Mouse (Mus musculus) stomach, embryonic 15.5 days (tissue): ENCODE measurements around the gene Hoxb3. TPM values are rescaled to one million over a fixed set of nuclear protein-coding genes. Genes with fewer than 3 reads are reported as not detected.

ENCODE experiments used
- ATAC-seq: fragments of 200-750 bp; cut with Nextera tagmentation; 2 replicates; pipeline ENCODE4 v1.8.0; 2017; ENCODE audit warnings: low read depth, moderate number of reproducible peaks, moderate TSS enrichment; ENCODE audit not compliant: insufficient read depth, low FRiP score
- H3K27ac ChIP-seq: fragments of 300-500 bp; sonication (generic); 2 replicates; pipeline ENCODE4 v1.5.1; 2015; ENCODE audit warnings: mild to moderate bottlenecking, inconsistent platforms
- H3K27me3 ChIP-seq: fragments of 300-500 bp; sonication (generic); replicated peaks from 2 replicates; pipeline ENCODE4 v1.6.1; 2015; ENCODE audit warnings: inconsistent platforms
- H3K36me3 ChIP-seq: fragments of 300-500 bp; sonication (generic); 2 replicates; pipeline ENCODE4 v1.6.1; 2015; ENCODE audit warnings: inconsistent platforms
- H3K4me1 ChIP-seq: fragments of 300-500 bp; sonication (generic); 2 replicates; pipeline ENCODE4 v1.6.1; 2015; ENCODE audit warnings: inconsistent platforms
- H3K4me2 ChIP-seq: fragments of 300-500 bp; sonication (generic); 2 replicates; pipeline ENCODE4 v1.6.1; 2015; ENCODE audit warnings: mild to moderate bottlenecking, inconsistent platforms
- H3K4me3 ChIP-seq: fragments of 300-500 bp; sonication (generic); replicated peaks from 2 replicates; pipeline ENCODE4 v1.5.1; 2015; ENCODE audit warnings: inconsistent platforms
- H3K9ac ChIP-seq: fragments of 300-500 bp; sonication (generic); 2 replicates; pipeline ENCODE4 v1.6.1; 2015; ENCODE audit warnings: inconsistent platforms
- H3K9me3 ChIP-seq: fragments of 300-500 bp; sonication (generic); 2 replicates; pipeline ENCODE4 v1.6.1; 2016; ENCODE audit warnings: inconsistent platforms
- WGBS: fragments of 180-500 bp; shearing (Covaris S2); methylation state at CpG from one replicate; pipeline ENCODE4 v1.1.7; 2015; 5-methylcytosine and 5-hydroxymethylcytosine counted together
- polyA plus RNA-seq: library from polyadenylated mRNA; unstranded; fragments of >200 nt; fragmentation: Nextera tagmentation; extraction: Ambion mirVana; gene quantifications from 2 replicates; pipeline ENCODE4 v1.2.1, GENCODE M21; 2015

Gene Hoxb3
- polyA plus RNA-seq, 1 experiment from 2014 or later: 2.5 TPM

- Histone ChIP-seq H3K27me3 (peaks cover 4% of the 10 kb centered on the region; the same call in 1 of the 2 replicates), H3K4me2 (peak overlapping the region; percentile 72), H3K9me3 (no peaks in the 10 kb centered on the region), H3K4me1 (peaks cover 19% of the 10 kb centered on the region; the same call in 1 of the 2 replicates), H3K36me3 (no peaks in the 10 kb centered on the region), H3K4me3 (peak overlapping the region; percentile 41), H3K9ac (peak overlapping the region; percentile 37; the same call in 1 of the 2 replicates), H3K27ac (peak overlapping the region; percentile 84; the same call in 1 of the 2 replicates)
- ATAC-seq: no peak
- WGBS: 17% methylated on average over 8 of the region's 8 CpGs
Observed at GRCm38 (mm10) chr11:96353939-96354338, 30.8 kb downstream of the Hoxb3 start.

- Histone ChIP-seq H3K27ac (peak overlapping the region; percentile 84), H3K4me2 (peak overlapping the region; percentile 72), H3K4me3 (peak overlapping the region; percentile 41), H3K36me3 (no peaks in the 10 kb centered on the region), H3K4me1 (peaks cover 19% of the 10 kb centered on the region; the same call in 1 of the 2 replicates), H3K27me3 (peaks cover 4% of the 10 kb centered on the region; the same call in 1 of the 2 replicates), H3K9me3 (no peaks in the 10 kb centered on the region), H3K9ac (peak overlapping the region; percentile 37; the same call in 1 of the 2 replicates)
- ATAC-seq: no peak
- 1% methylated on average over 25 of the region's 25 CpGs for WGBS
Observed at GRCm38 (mm10) chr11:96354376-96354775, 31.2 kb downstream of the Hoxb3 start.

- H3K36me3 ChIP-seq: no peaks in the 10 kb centered on the region
- ATAC-seq: no peak
- H3K27me3 ChIP-seq: peaks cover 4% of the 10 kb centered on the region; the same call in 1 of the 2 replicates
- peak overlapping the region; percentile 37; the same call in 1 of the 2 replicates for H3K9ac ChIP-seq
- H3K27ac ChIP-seq: peak overlapping the region; percentile 84
- H3K4me3 ChIP-seq: peak overlapping the region; percentile 41
- peak overlapping the region; percentile 72 for H3K4me2 ChIP-seq
- peaks cover 19% of the 10 kb centered on the region; the same call in 1 of the 2 replicates for H3K4me1 ChIP-seq
- H3K9me3 ChIP-seq: no peaks in the 10 kb centered on the region
- WGBS: 13% methylated on average over 9 of the region's 9 CpGs
Observed at GRCm38 (mm10) chr11:96354801-96355311, 31.7 kb downstream of the Hoxb3 start.

GRCm38 (mm10) chr11:96363807-96364206, 40.7 kb downstream of the Hoxb3 start:
- ATAC-seq: no peak
- H3K4me2 ChIP-seq: no peak overlapping the region
- H3K27ac ChIP-seq: no peak overlapping the region
- H3K27me3 ChIP-seq: peaks cover 26% of the 10 kb centered on the region
- H3K4me1 ChIP-seq: peaks cover 15% of the 10 kb centered on the region; the same call in 1 of the 2 replicates
- WGBS: 20% methylated on average over 5 of the region's 5 CpGs
- no peaks in the 10 kb centered on the region for H3K9me3 ChIP-seq
- H3K9ac ChIP-seq: no peak overlapping the region
- no peak overlapping the region for H3K4me3 ChIP-seq
- no peaks in the 10 kb centered on the region for H3K36me3 ChIP-seq

GRCm38 (mm10) chr11:96365441-96366091, 42.4 kb downstream of the Hoxb3 start, which contains the start of gene Hoxb1:
TSS of gene Hoxb1 (plus strand) at chr11:96365752.
- ATAC-seq: no peak
- peaks cover 26% of the 10 kb centered on the region for H3K27me3 ChIP-seq

GRCm38 (mm10) chr11:96366092-96367041, 43.2 kb downstream of the Hoxb3 start:
- 11% methylated on average over 47 of the region's 47 CpGs for WGBS
- Histone ChIP-seq H3K36me3 (no peaks in the 10 kb centered on the region), H3K27me3 (peaks cover 26% of the 10 kb centered on the region), H3K4me2 (peak overlapping the region; percentile 44), H3K27ac (no peak overlapping the region), H3K4me1 (peaks cover 15% of the 10 kb centered on the region; the same call in 1 of the 2 replicates), H3K4me3 (peak overlapping the region; percentile 21), H3K9me3 (no peaks in the 10 kb centered on the region), H3K9ac (no peak overlapping the region)
- no peak for ATAC-seq

More at GRCm38 (mm10) chr11:96365441-96366091, 42.4 kb downstream of the Hoxb3 start, which contains the start of gene Hoxb1:
- H3K4me3 ChIP-seq: peak within 1 kb of the TSS; percentile 21
- no peak within 1 kb of the TSS for H3K9ac ChIP-seq
- peak within 1 kb of the TSS; percentile 44 for H3K4me2 ChIP-seq
- no peak within 1 kb of the TSS for H3K27ac ChIP-seq
- WGBS: 28% methylated on average over 26 of the region's 26 CpGs
- no peaks in the 10 kb centered on the region for H3K9me3 ChIP-seq
- H3K4me1 ChIP-seq: peaks cover 15% of the 10 kb centered on the region; the same call in 1 of the 2 replicates
- H3K36me3 ChIP-seq: no peaks in the 10 kb centered on the region

- H3K27ac ChIP-seq: no peak overlapping the region
- 0 out of 2 replicates have a peak overlapping the region, but pooled peaks have one; percentile 44 for H3K4me2 ChIP-seq
- no peak for ATAC-seq
- no peak overlapping the region for H3K4me3 ChIP-seq
- peaks cover 15% of the 10 kb centered on the region; the same call in 1 of the 2 replicates for H3K4me1 ChIP-seq
- WGBS: 51% methylated on average over 6 of the region's 6 CpGs
- H3K36me3 ChIP-seq: no peaks in the 10 kb centered on the region
- no peaks in the 10 kb centered on the region for H3K9me3 ChIP-seq
- H3K27me3 ChIP-seq: peaks cover 26% of the 10 kb centered on the region
- H3K9ac ChIP-seq: no peak overlapping the region
Observed at GRCm38 (mm10) chr11:96367141-96367540, 44.0 kb downstream of the Hoxb3 start.

- Histone ChIP-seq H3K9ac (no peak overlapping the region), H3K9me3 (no peaks in the 10 kb centered on the region), H3K27me3 (peaks cover 31% of the 10 kb centered on the region), H3K4me1 (peaks cover 21% of the 10 kb centered on the region), H3K4me2 (no peak overlapping the region), H3K27ac (no peak overlapping the region), H3K4me3 (no peak overlapping the region), H3K36me3 (no peaks in the 10 kb centered on the region)
- no peak for ATAC-seq
- 50% methylated on average over 5 of the region's 5 CpGs for WGBS
Observed at GRCm38 (mm10) chr11:96368686-96369085, 45.6 kb downstream of the Hoxb3 start.

GRCm38 (mm10) chr11:96369140-96369539, 46.0 kb downstream of the Hoxb3 start:
- peaks cover 32% of the 10 kb centered on the region for H3K27me3 ChIP-seq
- H3K36me3 ChIP-seq: no peaks in the 10 kb centered on the region
- WGBS: 62% methylated on average over 7 of the region's 7 CpGs

GRCm38 (mm10) chr11:96371726-96372125, 48.6 kb downstream of the Hoxb3 start:
- Histone ChIP-seq H3K36me3 (no peaks in the 10 kb centered on the region), H3K27me3 (peaks cover 10% of the 10 kb centered on the region), H3K9me3 (no peaks in the 10 kb centered on the region), H3K4me2 (no peak overlapping the region), H3K4me3 (no peak overlapping the region), H3K27ac (no peak overlapping the region), H3K9ac (no peak overlapping the region), H3K4me1 (peaks cover 8% of the 10 kb centered on the region)
- WGBS: 44% methylated on average over 3 of the region's 3 CpGs
- ATAC-seq: no peak

More at GRCm38 (mm10) chr11:96369140-96369539, 46.0 kb downstream of the Hoxb3 start:
- H3K4me2 ChIP-seq: no peak overlapping the region
- peaks cover 21% of the 10 kb centered on the region for H3K4me1 ChIP-seq
- H3K4me3 ChIP-seq: no peak overlapping the region
- no peak overlapping the region for H3K9ac ChIP-seq
- H3K9me3 ChIP-seq: no peaks in the 10 kb centered on the region
- no peak for ATAC-seq
- H3K27ac ChIP-seq: no peak overlapping the region

GRCm38 (mm10) chr11:96372519-96372918, 49.4 kb downstream of the Hoxb3 start:
- Histone ChIP-seq H3K4me1 (peaks cover 6% of the 10 kb centered on the region), H3K27ac (no peak overlapping the region), H3K9me3 (no peaks in the 10 kb centered on the region), H3K4me2 (no peak overlapping the region), H3K9ac (no peak overlapping the region), H3K4me3 (no peak overlapping the region), H3K36me3 (no peaks in the 10 kb centered on the region), H3K27me3 (peaks cover 9% of the 10 kb centered on the region)
- WGBS: 8% methylated on average over 3 of the region's 3 CpGs
- ATAC-seq: no peak
